Mouse (Mus musculus) testis, adult 2 months (tissue): ENCODE measurements around the gene Igf1r.

Experiments
- CTCF ChIP-seq: fragments of 200-500 bp; IDR thresholded peaks from 2 replicates; pipeline ENCODE4 v1.5.1; 2012; ENCODE audit warnings: low read depth, mild to moderate bottlenecking, inconsistent platforms, low read length, moderate library complexity; ENCODE audit not compliant: control insufficient read depth, insufficient read depth, insufficient replicate concordance
- POLR2A ChIP-seq: fragments of 200-500 bp; IDR thresholded peaks from 2 replicates; pipeline ENCODE4 v1.6.1; 2012; ENCODE audit warnings: low read depth, mild to moderate bottlenecking, inconsistent platforms, low read length, moderate library complexity; ENCODE audit not compliant: control insufficient read depth

GRCm38 (mm10) chr7:68095574-68095973 is 142.9 kb downstream of the Igf1r start:
- no peak for TF ChIP-seq POLR2A
- no peak for TF ChIP-seq CTCF
